Mouse (Mus musculus) erythroid progenitor cell, adult 5-6 weeks (primary cell): ENCODE data around the gene Prss41. TPM values are rescaled to one million over a fixed set of nuclear protein-coding genes. Genes with fewer than 3 reads are reported as not detected.
A peak's percentile ranks its signal among the peaks of the same experiment; 100 is the strongest.

Experiments used
- ATAC-seq: replicated peaks from 2 replicates; pipeline ENCODE4 v1.8.0; 2016; ENCODE audit warnings: moderate number of reproducible peaks, mild to moderate bottlenecking, moderate TSS enrichment, inconsistent platforms; ENCODE audit not compliant: poor library complexity, low FRiP score, severe bottlenecking
- total RNA-seq, 2 experiments: library from RNA; stranded (forward) in 1 of 2; stranded (reverse) in 1 of 2; fragments of 150-400 nt in 1 of 2; fragments of 186-747, 209-891 nt in 1 of 2; gene quantifications; 2 replicates each; pipeline versions ENCODE4 v1.2.3 to v1.2.4; 2015 to 2017; ENCODE audit warnings: low replicate concordance in 2 of 2

The Prss41 gene
- total RNA-seq, 2 experiments from 2014 or later = not detected

GRCm38 (mm10) chr17:23789749-23790268, 54.2 kb downstream of the Prss41 start:
- ATAC-seq = peak; percentile 37

- no peak for ATAC-seq
Observed at GRCm38 (mm10) chr17:23788973-23789372, 55.0 kb downstream of the Prss41 start.

Other genes starting within 250 kb of the Prss41 start
- not detected in 2 replicates for gene Zfp13, start 244.7 kb downstream of the Prss41 start, total RNA-seq (2015; ENCODE audit: low replicate concordance)
- gene Zfp13, start 244.7 kb downstream of the Prss41 start, total RNA-seq (2017; ENCODE audit: low replicate concordance) = not detected in 2 replicates
- gene Zscan10, start 243.3 kb downstream of the Prss41 start, total RNA-seq (2015; ENCODE audit: low replicate concordance) = not detected in 2 replicates
- not detected in 2 replicates for gene Zscan10, start 243.3 kb downstream of the Prss41 start, total RNA-seq (2017; ENCODE audit: low replicate concordance)
- gene Mmp25, start 198.9 kb downstream of the Prss41 start, total RNA-seq (2015; ENCODE audit: low replicate concordance) = 4.6 and 7.9 TPM in 2 replicates
- 1.3 and 1.5 TPM in 2 replicates for gene Mmp25, start 198.9 kb downstream of the Prss41 start, total RNA-seq (2017; ENCODE audit: low replicate concordance)
- gene Bicdl2, start 183.7 kb downstream of the Prss41 start, total RNA-seq (2015; ENCODE audit: low replicate concordance) = not detected in 2 replicates
- not detected in 2 replicates for gene Bicdl2, start 183.7 kb downstream of the Prss41 start, total RNA-seq (2017; ENCODE audit: low replicate concordance)
- 6.3 and 15.9 TPM in 2 replicates for gene Hcfc1r1, start 170.6 kb downstream of the Prss41 start, total RNA-seq (2015; ENCODE audit: low replicate concordance)
- gene Hcfc1r1, start 170.6 kb downstream of the Prss41 start, total RNA-seq (2017; ENCODE audit: low replicate concordance) = 8.6 and 11.0 TPM in 2 replicates
- gene Thoc6, start 170.3 kb downstream of the Prss41 start, total RNA-seq (2015; ENCODE audit: low replicate concordance) = 11.3 and 11.9 TPM in 2 replicates
- gene Thoc6, start 170.3 kb downstream of the Prss41 start, total RNA-seq (2017; ENCODE audit: low replicate concordance) = 3.5 and 4.0 TPM in 2 replicates
- gene Tnfrsf12a, start 166.7 kb downstream of the Prss41 start, total RNA-seq (2015; ENCODE audit: low replicate concordance) = 5.0 TPM in 1 of 2 replicates, not detected in the other
- 6.1 TPM in 1 of 2 replicates, not detected in the other for gene Tnfrsf12a, start 166.7 kb downstream of the Prss41 start, total RNA-seq (2017; ENCODE audit: low replicate concordance)
- not detected in 2 replicates for gene Cldn6, start 164.9 kb downstream of the Prss41 start, total RNA-seq (2015; ENCODE audit: low replicate concordance)
- gene Cldn6, start 164.9 kb downstream of the Prss41 start, total RNA-seq (2017; ENCODE audit: low replicate concordance) = not detected in 2 replicates
- gene Cldn9, start 160.1 kb downstream of the Prss41 start, total RNA-seq (2015; ENCODE audit: low replicate concordance) = not detected in 2 replicates
- not detected in 2 replicates for gene Cldn9, start 160.1 kb downstream of the Prss41 start, total RNA-seq (2017; ENCODE audit: low replicate concordance)
- gene 1520401A03Rik, start 121.4 kb downstream of the Prss41 start, total RNA-seq (2015; ENCODE audit: low replicate concordance) = not detected in 2 replicates
- gene 1520401A03Rik, start 121.4 kb downstream of the Prss41 start, total RNA-seq (2017; ENCODE audit: low replicate concordance) = not detected in 2 replicates
- gene Pkmyt1, start 117.8 kb downstream of the Prss41 start, total RNA-seq (2015; ENCODE audit: low replicate concordance) = 50.3 and 81.4 TPM in 2 replicates
- 30.7 and 39.9 TPM in 2 replicates for gene Pkmyt1, start 117.8 kb downstream of the Prss41 start, total RNA-seq (2017; ENCODE audit: low replicate concordance)
- gene Paqr4, start 103.3 kb downstream of the Prss41 start, total RNA-seq (2015; ENCODE audit: low replicate concordance) = 1.4 and 10.1 TPM in 2 replicates
- gene Paqr4, start 103.3 kb downstream of the Prss41 start, total RNA-seq (2017; ENCODE audit: low replicate concordance) = 7.5 and 11.2 TPM in 2 replicates
- not detected in 2 replicates for gene Kremen2, start 98.3 kb downstream of the Prss41 start, total RNA-seq (2015; ENCODE audit: low replicate concordance)
- not detected in 2 replicates for gene Kremen2, start 98.3 kb downstream of the Prss41 start, total RNA-seq (2017; ENCODE audit: low replicate concordance)
- gene Flywch1, start 72.6 kb downstream of the Prss41 start, total RNA-seq (2015; ENCODE audit: low replicate concordance) = 2.1 and 2.9 TPM in 2 replicates
- 3.4 and 14.2 TPM in 2 replicates for gene Flywch1, start 72.6 kb downstream of the Prss41 start, total RNA-seq (2017; ENCODE audit: low replicate concordance)
- not detected in 2 replicates for gene Flywch2, start 58.1 kb downstream of the Prss41 start, total RNA-seq (2015; ENCODE audit: low replicate concordance)
- gene Flywch2, start 58.1 kb downstream of the Prss41 start, total RNA-seq (2017; ENCODE audit: low replicate concordance) = not detected in 2 replicates
- 468 and 572 TPM in 2 replicates for gene Srrm2, start 53.6 kb downstream of the Prss41 start, total RNA-seq (2015; ENCODE audit: low replicate concordance)
- 294 and 325 TPM in 2 replicates for gene Srrm2, start 53.6 kb downstream of the Prss41 start, total RNA-seq (2017; ENCODE audit: low replicate concordance)
- gene Elob, start 15.0 kb downstream of the Prss41 start, total RNA-seq (2015; ENCODE audit: low replicate concordance) = 137 and 167 TPM in 2 replicates
- 51.7 and 117 TPM in 2 replicates for gene Elob, start 15.0 kb downstream of the Prss41 start, total RNA-seq (2017; ENCODE audit: low replicate concordance)
- gene Prss33, start 8.1 kb downstream of the Prss41 start, total RNA-seq (2015; ENCODE audit: low replicate concordance) = not detected in 2 replicates
- gene Prss33, start 8.1 kb downstream of the Prss41 start, total RNA-seq (2017; ENCODE audit: low replicate concordance) = not detected in 2 replicates
- gene Prss32, start 317 bp downstream of the Prss41 start, total RNA-seq (2015; ENCODE audit: low replicate concordance) = not detected in 2 replicates
- not detected in 2 replicates for gene Prss32, start 317 bp downstream of the Prss41 start, total RNA-seq (2017; ENCODE audit: low replicate concordance)
- gene Prss21, start 23.9 kb upstream of the Prss41 start, total RNA-seq (2015; ENCODE audit: low replicate concordance) = not detected in 2 replicates
- not detected in 2 replicates for gene Prss21, start 23.9 kb upstream of the Prss41 start, total RNA-seq (2017; ENCODE audit: low replicate concordance)
- gene Dcpp1, start 36.7 kb upstream of the Prss41 start, total RNA-seq (2015; ENCODE audit: low replicate concordance) = not detected in 2 replicates
- not detected in 2 replicates for gene Dcpp1, start 36.7 kb upstream of the Prss41 start, total RNA-seq (2017; ENCODE audit: low replicate concordance)
- gene Dcpp2, start 36.7 kb upstream of the Prss41 start, total RNA-seq (2015; ENCODE audit: low replicate concordance) = not detected in 2 replicates
- gene Dcpp2, start 36.7 kb upstream of the Prss41 start, total RNA-seq (2017; ENCODE audit: low replicate concordance) = not detected in 2 replicates
- gene Dcpp3, start 73.3 kb upstream of the Prss41 start, total RNA-seq (2015; ENCODE audit: low replicate concordance) = not detected in 2 replicates
- not detected in 2 replicates for gene Dcpp3, start 73.3 kb upstream of the Prss41 start, total RNA-seq (2017; ENCODE audit: low replicate concordance)
- not detected in 2 replicates for gene Sbp, start 97.5 kb upstream of the Prss41 start, total RNA-seq (2015; ENCODE audit: low replicate concordance)
- not detected in 2 replicates for gene Sbp, start 97.5 kb upstream of the Prss41 start, total RNA-seq (2017; ENCODE audit: low replicate concordance)
- not detected in 2 replicates for gene Sbpl, start 111.1 kb upstream of the Prss41 start, total RNA-seq (2015; ENCODE audit: low replicate concordance)
- gene Sbpl, start 111.1 kb upstream of the Prss41 start, total RNA-seq (2017; ENCODE audit: low replicate concordance) = not detected in 2 replicates
- 0.84 TPM in 1 of 2 replicates, not detected in the other for gene Prss30, start 136.4 kb upstream of the Prss41 start, total RNA-seq (2015; ENCODE audit: low replicate concordance)
- not detected in 2 replicates for gene Prss30, start 136.4 kb upstream of the Prss41 start, total RNA-seq (2017; ENCODE audit: low replicate concordance)
- gene Prss22, start 153.9 kb upstream of the Prss41 start, total RNA-seq (2015; ENCODE audit: low replicate concordance) = not detected in 2 replicates
- gene Prss22, start 153.9 kb upstream of the Prss41 start, total RNA-seq (2017; ENCODE audit: low replicate concordance) = not detected in 2 replicates
- not detected in 2 replicates for gene Prss27, start 194.0 kb upstream of the Prss41 start, total RNA-seq (2015; ENCODE audit: low replicate concordance)
- not detected in 2 replicates for gene Prss27, start 194.0 kb upstream of the Prss41 start, total RNA-seq (2017; ENCODE audit: low replicate concordance)
- gene Kctd5, start 229.3 kb upstream of the Prss41 start, total RNA-seq (2015; ENCODE audit: low replicate concordance) = 4.3 and 5.0 TPM in 2 replicates
- 8.0 and 10.7 TPM in 2 replicates for gene Kctd5, start 229.3 kb upstream of the Prss41 start, total RNA-seq (2017; ENCODE audit: low replicate concordance)